Mouse (Mus musculus) lung, postnatal 0 days (tissue): ENCODE measurements around the gene Rps26.

Experiments
- CTCF ChIP-seq: IDR thresholded peaks from 2 replicates; pipeline ENCODE4 v1.5.1; 2016; ENCODE audit warnings: antibody characterized with exemption, mild to moderate bottlenecking
- EP300 ChIP-seq: IDR thresholded peaks from 2 replicates; pipeline ENCODE4 v1.6.1; 2016; ENCODE audit warnings: antibody characterized with exemption, mild to moderate bottlenecking, control low read depth

GRCm38 (mm10) chr10:128671148-128671547 lies 44.6 kb upstream of the Rps26 start:
- TF ChIP-seq EP300 (no peak), CTCF (no peak)
